Mouse (Mus musculus) left cerebral cortex, adult 8-10 months (tissue): ENCODE data around the gene Rapgefl1. TPM values are rescaled to one million over a fixed set of nuclear protein-coding genes. Genes with fewer than 3 reads are reported as not detected.
"Not testable (repeated sequence)": the region's sequence is repeated elsewhere in the genome, so short reads cannot be mapped to it uniquely, and the experiment has no call there.

Source experiments
- DNase-seq, 2 experiments: peaks; one replicate each; pipeline ENCODE4 v3.0.0; 2022; ENCODE audit warnings: low spot score in 2 of 2
- total RNA-seq, 4 experiments: library from RNA; stranded (reverse); gene quantifications; 2 replicates each; pipeline ENCODE4 v1.2.4; 2022

Gene Rapgefl1
- total RNA-seq, 4 experiments from 2014 or later: 130 to 140 (median 139) TPM

DNA sequence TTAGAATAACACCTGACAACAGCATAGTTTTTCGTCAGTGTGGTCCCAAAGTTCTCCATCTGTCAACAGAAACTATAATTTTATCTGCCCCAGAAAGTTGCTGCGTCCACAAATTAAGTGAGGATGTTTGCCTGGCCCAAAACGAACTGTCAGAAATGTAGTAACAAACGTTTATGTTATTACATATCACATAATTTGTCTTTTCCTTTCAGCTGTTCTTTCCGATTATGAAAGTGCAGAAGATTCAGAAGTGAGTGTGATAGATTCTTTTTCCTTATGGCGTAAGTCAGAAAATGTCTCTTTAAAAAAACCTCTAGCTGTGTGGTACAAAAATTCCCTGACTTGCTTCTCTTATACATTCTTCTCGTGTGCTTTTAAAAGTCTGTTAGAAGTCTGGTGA, 25.9 kb upstream of the Rapgefl1 start:
- no peak for DNase-seq

DNA sequence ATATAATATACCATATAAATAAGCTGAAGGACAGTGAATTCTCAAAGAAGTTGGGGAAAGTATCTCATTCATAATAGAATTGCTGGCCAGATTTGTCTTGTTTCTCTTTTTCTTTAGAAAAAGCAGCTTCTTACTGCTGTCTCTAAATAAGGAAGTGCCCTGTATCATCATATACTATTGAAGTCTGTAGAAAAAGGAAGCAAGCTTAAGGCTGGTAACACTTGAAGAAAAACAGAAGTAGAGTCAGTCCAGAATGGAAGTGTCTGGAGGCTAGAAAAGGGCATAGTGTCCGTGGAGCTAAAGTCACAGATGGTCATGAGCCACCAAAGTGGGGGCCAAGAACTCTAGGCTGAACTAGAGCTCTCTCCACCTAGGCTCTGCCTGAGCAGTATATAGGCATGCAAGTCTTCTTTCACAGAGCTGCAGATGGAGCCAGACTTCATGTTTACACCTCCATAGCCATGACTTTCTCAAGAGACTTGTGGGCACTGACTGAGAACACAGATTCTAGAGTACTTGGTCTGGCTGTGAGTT, 19.8 kb upstream of the Rapgefl1 start:
- DNase-seq: no peak

DNA sequence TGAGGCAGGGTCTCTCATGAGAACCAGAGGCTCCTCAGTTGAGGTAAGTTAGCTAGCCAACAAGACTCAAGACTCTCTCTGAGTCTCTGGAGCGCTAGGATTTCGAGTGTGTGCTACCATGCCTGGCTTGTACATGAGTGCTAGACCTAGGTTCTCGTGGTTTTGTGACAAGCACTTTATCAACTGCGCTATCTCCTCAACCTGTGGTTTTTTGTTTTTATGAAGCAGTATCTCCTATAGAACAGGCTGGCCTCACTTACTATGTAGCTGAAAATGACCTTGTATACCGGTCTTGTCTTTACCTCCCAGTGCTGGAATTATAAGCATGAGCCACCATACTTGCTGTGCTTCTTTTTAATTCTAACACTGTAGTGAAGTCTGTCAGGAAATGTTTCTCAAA, 15.6 kb upstream of the Rapgefl1 start:
- DNase-seq: no peak

- DNase-seq: not testable (repeated sequence)
These were observed 10.5 kb upstream of the Rapgefl1 start for GRCm38 (mm10) chr11:98826071-98826470.

GRCm38 (mm10) chr11:98827877-98828276, 8.7 kb upstream of the Rapgefl1 start:
- DNase-seq: no peak

- DNase-seq: no peak
These were observed 7.4 kb upstream of the Rapgefl1 start for GRCm38 (mm10) chr11:98829091-98829775.

- no peak for DNase-seq
These were observed 6.7 kb upstream of the Rapgefl1 start for GRCm38 (mm10) chr11:98829875-98830274.

GRCm38 (mm10) chr11:98835296-98835695, 1.3 kb upstream of the Rapgefl1 start:
- no peak for DNase-seq

DNA sequence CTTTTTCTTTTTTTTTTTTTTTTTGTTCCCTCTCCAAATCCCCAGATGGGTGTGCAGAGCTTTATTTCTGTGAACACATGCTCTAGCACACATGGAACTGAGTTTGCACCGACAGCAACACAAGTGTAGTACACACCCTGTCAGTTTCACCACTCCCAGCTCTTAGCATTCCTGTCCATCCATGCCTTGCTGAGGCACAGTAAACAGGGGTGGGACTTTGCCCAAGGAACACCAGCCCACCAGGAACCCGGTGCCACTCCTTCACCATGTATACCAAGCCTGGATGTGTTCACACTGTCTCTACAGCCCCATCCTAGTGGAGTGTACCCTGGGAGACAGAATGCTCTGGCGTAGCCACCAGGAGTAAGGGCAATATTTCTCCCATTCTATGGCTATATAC, 860 bp upstream of the Rapgefl1 start:
- no peak for DNase-seq

DNA sequence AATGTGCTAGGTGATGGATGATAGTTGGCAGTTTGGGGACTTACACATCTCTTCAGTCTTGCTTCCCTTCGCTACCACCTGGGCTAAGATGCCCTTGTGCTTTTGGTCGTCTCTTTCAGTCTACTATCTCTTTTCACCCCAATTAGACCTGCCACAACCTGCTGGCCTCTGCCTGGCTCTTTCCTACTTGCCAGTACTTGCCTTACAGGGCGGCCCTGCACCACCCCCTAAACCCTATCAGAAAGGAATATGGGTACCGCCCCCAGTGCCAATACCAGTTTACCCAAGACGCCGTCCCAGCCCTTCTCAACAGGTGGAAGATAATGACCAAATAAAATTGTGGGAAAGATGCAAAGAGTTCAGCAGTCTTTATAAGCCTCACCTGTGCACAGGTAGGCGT, 457 bp upstream of the Rapgefl1 start:
- no peak for DNase-seq

GRCm38 (mm10) chr11:98837231-98837704, 683 bp downstream of the Rapgefl1 start:
- DNase-seq: no peak

DNA sequence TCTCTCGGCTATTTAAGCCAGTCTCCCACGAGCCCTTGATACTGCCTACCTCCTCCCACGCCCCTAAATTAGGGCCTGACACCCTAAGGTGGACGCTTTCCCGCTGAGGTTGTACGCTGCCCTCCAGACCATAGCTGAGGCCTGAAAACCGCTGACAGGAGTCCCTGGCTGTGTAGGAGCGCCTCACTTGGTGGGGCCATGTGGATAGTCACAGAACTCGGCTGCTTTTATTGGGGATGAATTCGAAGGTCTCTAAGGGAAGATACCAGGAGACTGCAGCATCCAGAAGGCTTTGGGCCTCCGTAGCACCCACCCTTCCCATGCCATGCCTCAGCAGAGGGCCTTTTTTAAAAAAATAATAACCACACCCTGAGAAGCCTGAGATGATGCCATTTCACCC, 1.3 kb downstream of the Rapgefl1 start:
- DNase-seq: no peak

GRCm38 (mm10) chr11:98838512-98838911, 1.9 kb downstream of the Rapgefl1 start:
- peak; percentile 39 to 82 for DNase-seq

GRCm38 (mm10) chr11:98839402-98839801, 2.8 kb downstream of the Rapgefl1 start:
- DNase-seq: no peak

DNA sequence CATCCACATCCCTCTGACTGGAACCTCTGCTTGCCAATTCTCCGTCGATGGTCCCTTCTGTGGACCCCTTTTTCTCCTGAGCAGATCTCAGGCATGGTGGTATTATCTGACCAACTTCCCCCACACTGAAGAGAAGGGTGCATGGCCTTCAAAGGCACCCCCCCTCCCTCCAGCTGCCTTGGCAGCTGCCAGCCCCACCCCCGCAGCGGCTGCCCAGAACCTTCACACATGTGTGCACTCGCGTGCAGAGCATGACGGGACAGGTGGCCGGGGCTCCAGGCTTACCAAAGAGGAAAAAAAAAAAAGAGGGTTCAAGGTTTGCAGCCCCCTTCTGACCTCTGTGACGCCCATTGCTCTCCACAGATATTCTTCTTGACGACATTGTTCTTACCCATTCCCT, 3.3 kb downstream of the Rapgefl1 start:
- no peak for DNase-seq

DNA sequence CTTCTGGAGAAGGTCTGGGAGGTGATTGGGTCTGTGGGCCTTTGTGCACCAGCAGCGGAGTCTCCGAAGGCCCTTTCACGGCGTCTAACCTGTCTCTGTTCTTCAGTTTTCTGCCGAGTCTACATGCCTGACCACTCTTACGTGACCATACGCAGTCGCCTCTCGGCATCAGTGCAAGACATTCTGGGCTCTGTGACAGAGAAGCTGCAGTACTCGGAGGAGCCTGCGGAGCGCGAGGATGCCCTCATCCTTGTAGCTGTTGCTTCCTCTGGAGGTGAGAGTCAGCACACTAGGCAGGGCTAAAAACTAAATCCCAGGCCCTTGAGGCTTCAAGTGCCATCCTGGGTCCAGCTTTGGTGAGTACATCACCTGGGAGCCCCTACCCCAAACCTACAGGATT, 9.4 kb downstream of the Rapgefl1 start:
- no peak for DNase-seq

DNA sequence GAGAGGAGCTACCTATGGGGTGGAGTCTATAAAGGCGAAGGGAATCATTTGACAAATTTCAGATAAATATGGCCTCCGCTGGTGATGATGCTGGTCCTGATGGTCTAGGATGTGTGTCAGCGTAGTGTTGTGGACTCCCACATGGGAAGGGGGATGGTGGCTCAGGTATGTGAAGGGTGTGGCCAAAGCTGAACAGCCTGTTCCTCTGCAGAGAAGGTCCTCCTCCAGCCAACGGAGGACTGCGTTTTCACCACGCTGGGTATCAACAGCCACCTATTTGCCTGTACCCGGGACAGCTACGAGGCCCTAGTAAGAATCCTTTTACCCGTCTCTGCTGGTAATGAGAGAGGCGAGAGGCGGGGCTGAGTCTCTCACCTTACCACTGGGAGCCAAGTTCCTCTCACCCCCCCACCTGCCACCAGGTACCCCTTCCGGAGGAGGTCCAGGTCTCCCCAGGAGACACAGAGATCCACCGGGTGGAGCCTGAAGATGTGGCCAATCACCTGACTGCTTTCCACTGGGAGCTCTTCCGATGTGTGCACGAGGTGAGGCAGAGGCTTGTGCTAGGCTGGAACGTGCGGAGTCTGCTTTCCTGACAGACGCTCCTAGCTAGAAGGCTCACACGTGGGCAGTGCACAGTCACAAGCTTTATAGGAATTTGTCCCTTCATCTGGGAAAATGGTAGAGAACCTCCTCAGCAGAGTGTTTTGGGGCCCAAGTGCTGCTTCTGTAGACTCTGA, 10.4 kb downstream of the Rapgefl1 start:
- no peak for DNase-seq

- no peak for DNase-seq
These were observed 12.8 kb downstream of the Rapgefl1 start for GRCm38 (mm10) chr11:98849196-98849894.

GRCm38 (mm10) chr11:98850100-98851093, 13.8 kb downstream of the Rapgefl1 start:
- DNase-seq: no peak

DNA sequence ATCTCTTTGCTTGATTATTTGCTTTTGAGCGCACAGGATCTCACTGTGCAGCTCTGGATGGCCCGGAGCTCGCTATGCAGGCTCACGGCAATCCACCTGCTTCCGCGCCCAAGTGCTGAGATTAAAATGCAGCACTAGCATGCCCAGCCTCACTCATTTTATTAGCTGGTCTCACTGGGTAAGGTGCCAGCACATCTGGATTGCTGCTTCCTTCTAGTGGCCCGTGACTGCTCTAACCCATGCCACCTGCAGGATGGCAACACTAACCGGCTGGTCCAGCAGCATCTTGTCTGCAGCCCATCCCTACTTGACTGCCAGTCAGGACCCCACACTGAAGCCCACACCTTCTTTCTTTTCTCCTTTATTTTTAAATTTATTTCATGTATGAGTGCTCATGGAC, 17.5 kb downstream of the Rapgefl1 start:
- no peak for DNase-seq

- DNase-seq: no peak
These were observed 18.1 kb downstream of the Rapgefl1 start for GRCm38 (mm10) chr11:98854659-98855058.
